Mouse (Mus musculus) thymus, postnatal 10 days (tissue): Measurements from ENCODE around the gene 4931414P19Rik.

ENCODE experiments used
- DNase-seq, 2 experiments: peaks; one replicate each; pipeline ENCODE4 v3.0.0; 2021; ENCODE audit warnings: low spot score in 2 of 2

The 4931414P19Rik gene

GRCm38 (mm10) chr14:54605752-54606321 is at the start of gene 4931414P19Rik:
Gene 4931414P19Rik (minus strand): TSS chr14:54605993.
- peak; percentile 59 to 82 for DNase-seq

- peak; percentile 72 to 80 for DNase-seq
Measured at GRCm38 (mm10) chr14:54653496-54653895, 47.7 kb upstream of the 4931414P19Rik start.

DNA sequence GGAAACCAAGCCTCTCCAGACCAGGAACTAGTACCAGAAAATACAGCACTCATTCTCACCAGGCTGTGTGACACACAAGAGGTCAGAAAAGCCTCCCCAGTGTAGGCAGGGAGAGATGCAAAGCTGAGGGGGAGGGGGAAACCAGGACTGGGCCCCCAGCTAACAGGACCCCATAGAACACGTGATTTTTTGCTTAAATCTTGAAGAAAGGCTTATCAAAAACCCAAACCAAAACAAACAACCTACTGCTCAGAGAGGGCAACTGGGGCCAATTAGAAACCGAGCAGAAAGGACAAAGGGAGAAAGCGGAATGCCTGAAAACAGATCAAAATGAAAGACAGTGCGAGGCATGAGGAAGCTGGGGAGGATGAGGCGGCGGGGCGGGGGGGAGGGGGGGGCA is 47.0 kb upstream of the 4931414P19Rik start:
- DNase-seq, result no peak

DNA sequence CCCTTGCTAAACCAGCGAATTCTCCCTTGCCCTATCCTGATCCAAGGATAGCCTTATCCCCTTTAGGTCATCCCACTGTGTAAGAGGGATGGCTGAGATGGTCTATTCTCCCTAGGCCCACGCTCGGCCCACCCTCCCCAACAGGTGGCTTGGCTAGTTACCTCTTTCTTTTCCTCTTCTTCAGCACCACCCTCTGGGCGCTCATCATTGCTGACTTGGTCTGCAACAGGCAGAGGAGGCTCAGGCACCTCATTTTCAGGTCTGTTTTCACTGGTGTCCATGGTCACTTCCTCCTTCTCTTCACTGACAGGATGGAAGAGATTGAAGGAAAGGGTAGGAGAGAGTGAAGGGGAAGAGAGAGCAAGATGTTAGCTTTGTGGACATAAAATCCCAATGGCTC is 45.8 kb upstream of the 4931414P19Rik start:
- DNase-seq, result no peak

GRCm38 (mm10) chr14:54650621-54651454 is 45.0 kb upstream of the 4931414P19Rik start:
- peak; percentile 79 to 92 for DNase-seq

GRCm38 (mm10) chr14:54647900-54648299 is 42.1 kb upstream of the 4931414P19Rik start:
- DNase-seq, result no peak

- no peak for DNase-seq
Measured at GRCm38 (mm10) chr14:54646898-54647636, 41.3 kb upstream of the 4931414P19Rik start.

DNA sequence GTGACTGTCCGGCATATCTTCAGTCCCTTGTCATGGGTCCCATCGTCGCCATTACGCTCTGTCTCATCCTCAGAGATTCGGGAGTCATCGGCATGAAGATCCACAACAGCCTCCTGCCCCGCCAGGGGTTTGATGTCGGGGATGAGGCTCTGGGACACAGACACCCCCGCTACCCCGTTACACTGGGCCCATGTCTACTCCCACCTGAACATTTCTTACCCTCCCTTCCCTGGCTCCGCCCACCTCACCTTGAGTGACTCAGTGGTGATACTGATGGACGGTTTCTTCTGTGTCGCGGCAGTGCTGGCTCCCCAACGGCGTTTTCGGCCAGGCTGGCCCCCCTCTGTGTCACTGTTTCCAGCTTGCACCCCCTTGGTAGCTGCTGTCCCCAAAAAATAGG is 40.7 kb upstream of the 4931414P19Rik start:
- DNase-seq, result no peak

DNA sequence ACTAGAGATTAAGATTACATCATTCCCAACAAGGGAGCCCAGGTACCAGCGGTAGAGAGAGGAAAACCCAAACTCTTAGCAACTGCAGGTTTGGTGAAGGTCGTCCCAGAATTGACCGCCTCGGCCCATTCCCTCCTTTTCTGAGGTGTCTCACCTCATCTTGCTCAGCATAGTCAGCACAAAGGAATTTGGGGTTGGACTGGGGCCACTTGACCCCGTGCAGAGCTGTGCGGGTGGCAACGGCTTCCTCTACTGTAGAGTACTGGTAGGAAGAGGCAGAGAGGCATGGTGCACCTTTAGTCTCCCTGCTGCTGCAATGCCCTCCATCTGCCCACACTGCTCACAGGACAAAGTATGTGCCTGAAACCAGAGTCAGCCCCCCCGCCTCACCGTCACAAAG is 38.5 kb upstream of the 4931414P19Rik start:
- no peak for DNase-seq

DNA sequence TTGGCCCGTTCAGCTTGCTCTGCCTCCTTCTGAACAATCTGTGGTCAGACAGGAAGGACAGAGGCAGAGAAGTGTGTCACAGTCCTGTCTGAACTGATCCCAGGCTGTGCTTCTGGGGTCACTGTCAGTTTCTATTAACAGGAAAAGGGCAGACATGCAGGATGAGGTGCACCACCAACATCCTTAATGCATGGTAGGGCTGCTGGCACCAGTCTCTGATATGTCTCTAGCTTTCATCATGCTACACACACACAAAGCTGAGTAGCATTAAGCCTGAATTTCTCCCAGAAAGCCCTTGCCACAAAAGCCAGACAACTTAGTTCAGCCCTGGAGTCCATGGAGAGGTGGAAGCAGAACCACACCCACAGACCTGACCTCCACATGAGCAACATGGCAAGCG is 37.2 kb upstream of the 4931414P19Rik start:
- DNase-seq, result no peak

GRCm38 (mm10) chr14:54642224-54642944 is 36.6 kb upstream of the 4931414P19Rik start:
- no peak for DNase-seq

DNA sequence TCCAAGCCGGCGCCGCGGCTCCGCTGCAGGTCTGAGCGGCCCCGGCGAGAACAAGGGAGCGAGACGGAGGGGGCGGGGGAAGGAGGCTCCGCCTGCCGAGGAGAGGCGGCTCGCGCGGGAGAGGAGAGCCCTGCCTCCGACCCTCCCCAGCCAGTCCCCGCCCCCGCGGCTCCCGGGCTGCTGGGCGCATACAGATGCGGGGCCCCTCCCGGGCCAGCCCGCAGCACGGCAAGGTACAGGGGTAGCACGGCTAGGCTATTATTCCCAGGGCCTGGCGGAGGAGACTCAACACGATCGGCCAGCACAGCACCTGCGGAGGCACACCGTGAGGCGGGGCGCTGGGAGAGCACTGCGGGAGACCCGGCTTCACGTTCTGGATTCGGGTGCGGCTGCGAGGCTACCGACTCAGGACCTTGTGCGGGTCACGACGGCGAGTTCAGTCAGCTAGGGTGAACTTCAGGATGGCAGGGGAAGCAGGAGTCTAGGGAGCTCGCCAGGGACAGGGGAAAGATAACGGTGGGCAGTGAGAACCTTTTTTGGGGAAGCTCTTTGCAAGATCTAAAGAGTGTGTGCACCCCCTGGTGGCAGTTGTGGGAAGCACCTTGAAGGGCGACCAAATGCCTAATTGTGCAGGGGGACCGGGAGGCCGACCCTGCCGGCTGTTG is 35.6 kb upstream of the 4931414P19Rik start, which contains the start of gene Cdh24:
TSS of gene Cdh24 (minus strand) at position 60 of the 665 bp plus-strand sequence.
- peak; percentile 90 to 94 for DNase-seq

GRCm38 (mm10) chr14:54640946-54641304 is 35.1 kb upstream of the 4931414P19Rik start, which contains the start of gene Gm17606:
Gene Gm17606 (plus strand): TSS chr14:54640952.
- DNase-seq, result no peak

DNA sequence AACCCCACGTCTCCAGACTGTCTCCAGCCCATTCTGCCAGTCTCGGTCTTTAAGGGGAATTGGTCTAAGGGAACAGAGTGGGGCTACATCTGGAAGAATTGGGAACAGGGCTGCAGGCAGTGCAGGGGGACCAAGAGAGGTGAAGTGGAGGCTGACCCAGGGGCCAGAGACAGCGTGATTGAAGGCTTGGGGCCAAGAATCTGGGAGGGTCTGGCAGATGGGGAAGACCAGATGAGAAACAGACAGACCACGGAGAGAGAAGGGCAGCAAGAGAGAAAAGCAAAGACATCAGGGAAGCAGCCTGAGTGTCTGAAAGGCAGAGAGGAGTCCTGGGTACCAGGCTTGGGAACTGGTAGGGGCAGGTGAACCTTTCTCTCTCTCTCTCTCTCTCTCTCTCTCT is 34.3 kb upstream of the 4931414P19Rik start:
- no peak for DNase-seq

DNA sequence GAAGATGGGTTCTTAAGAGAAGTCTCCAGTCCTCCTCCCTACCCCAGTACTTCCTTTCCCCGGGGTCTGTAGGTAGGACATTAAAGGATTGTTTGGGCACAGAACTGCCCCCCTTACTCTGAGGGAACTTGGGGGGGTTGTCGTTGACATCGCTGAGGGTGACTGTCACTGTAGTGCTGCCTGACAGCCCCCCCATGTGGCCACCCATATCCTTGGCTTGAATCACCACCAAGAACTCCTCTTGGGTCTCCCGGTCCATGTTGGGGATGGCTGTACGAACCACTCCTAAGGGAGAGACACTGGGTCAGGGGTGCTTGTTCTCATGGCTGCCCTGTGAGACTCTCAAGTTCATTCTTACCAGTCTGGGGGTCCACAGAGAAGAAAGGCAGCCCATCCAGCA is 32.4 kb upstream of the 4931414P19Rik start:
- DNase-seq, result no peak

DNA sequence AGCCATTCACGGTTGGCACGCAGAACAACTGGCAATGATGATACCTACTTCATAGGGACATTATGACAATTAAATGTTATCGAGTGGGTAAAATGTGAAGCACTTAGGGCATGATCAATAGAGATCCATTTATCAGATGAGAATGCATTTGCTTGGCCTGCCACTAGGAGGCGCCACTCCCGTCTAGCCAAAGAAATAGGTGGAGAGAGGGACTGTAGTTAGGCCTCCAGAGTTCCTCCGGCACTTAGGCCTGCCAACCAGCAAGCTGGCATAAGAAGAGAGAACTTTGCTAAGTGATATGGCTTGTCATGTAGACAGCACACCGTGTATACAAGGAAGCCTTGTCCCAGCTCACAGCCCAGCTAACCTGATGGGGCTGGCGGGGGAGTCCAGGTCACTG is 31.2 kb upstream of the 4931414P19Rik start:
- DNase-seq, result peak in 1 of 2 experiments; percentile 57

GRCm38 (mm10) chr14:54634182-54634581 is 28.4 kb upstream of the 4931414P19Rik start:
- DNase-seq, result no peak

DNA sequence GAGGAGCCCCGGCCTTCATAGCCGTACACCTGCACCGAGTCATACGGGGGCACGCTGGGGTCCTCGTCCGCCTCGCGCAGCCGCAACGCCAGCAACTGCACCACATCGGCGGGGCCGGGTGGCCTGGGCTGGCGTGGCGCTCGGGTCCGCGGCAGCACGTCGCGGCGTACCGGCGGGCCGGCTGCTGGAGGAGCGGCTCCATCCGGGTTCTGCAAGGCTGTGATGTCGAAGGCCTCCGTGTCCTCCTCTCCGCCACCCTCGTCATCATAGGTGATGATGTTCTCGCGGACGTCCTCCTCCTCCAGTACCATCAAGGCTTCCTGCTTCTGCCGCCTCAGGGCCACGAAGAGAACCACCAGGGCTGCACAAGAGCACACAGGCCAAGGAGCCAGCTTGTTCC is 26.5 kb upstream of the 4931414P19Rik start:
- no peak for DNase-seq

DNA sequence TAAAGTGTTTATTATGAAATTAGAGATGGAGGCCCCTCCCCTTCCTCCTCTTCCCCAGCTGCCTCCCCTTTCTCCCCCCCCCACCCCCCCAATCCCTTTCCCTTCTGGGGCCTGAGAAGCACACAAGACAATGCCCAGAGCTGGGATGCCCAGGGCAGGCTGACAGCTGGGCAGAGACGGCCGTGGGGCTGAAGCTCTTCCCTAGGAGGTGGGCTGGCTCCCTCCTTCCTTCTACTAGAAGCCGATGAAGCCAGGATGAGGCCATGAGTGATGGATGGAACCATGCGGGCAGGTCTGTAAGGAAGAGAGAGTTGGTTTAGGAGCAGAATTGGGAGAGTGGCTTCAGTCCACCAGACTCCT is 25.4 kb upstream of the 4931414P19Rik start:
- DNase-seq, result no peak

- no peak for DNase-seq
Measured at GRCm38 (mm10) chr14:54630583-54631239, 24.9 kb upstream of the 4931414P19Rik start.

DNA sequence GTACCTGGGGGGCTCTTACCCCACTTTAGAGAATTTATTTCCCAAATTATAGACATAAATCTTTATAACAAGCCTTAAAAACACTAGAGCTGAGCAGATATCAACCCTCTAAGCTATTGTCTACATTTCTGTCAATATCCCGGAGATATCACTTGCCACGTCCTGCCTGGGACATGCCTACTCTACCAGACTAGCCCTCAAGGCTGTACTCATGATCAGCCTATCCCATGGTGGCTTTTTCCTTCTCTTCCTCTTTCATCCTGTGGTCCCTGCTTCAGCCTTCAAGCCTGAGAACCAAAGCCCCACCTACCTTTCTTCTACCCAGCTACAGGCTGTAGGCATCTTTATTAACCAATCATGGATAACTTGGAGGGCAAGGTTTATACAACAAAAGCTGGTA is 24.0 kb upstream of the 4931414P19Rik start:
- no peak for DNase-seq
